Mouse (Mus musculus) T-helper 1 cell (primary cell): Measurements from ENCODE around the gene Pus1.
"Not testable (repeated sequence)": the region's sequence is repeated elsewhere in the genome, so short reads cannot be mapped to it uniquely, and the experiment has no call there.

Experiments used
- in situ Hi-C: fragments of 300-600 bp; cut with MboI, MseI; formaldehyde crosslinking; loops from one replicate; pipeline ENCODE4 v1.15.1; 2025; ENCODE audit warnings: high pct_unique_total_duplicates

Gene Pus1

GRCm38 (mm10) chr5:110781529-110782238 lies 1.2 kb upstream of the Pus1 start:
- in situ Hi-C loops = loop anchor here (5.0 kb wide), 1 partner anchor 61 kb away; no protein-coding TSS in a partner anchor

GRCm38 (mm10) chr5:110780761-110781528 lies 486 bp upstream of the Pus1 start:
- in situ Hi-C loops = loop anchor here (5.0 kb wide), 1 partner anchor 61 kb away; no protein-coding TSS in a partner anchor

GRCm38 (mm10) chr5:110779276-110779997 lies 1.0 kb downstream of the Pus1 start:
- in situ Hi-C loops = no loop called here

GRCm38 (mm10) chr5:110778263-110778662 lies 2.2 kb downstream of the Pus1 start:
- in situ Hi-C loops = no loop called here

GRCm38 (mm10) chr5:110776141-110776540 lies 4.3 kb downstream of the Pus1 start:
- in situ Hi-C loops = no loop called here

- in situ Hi-C loops = no loop called here
Measured at GRCm38 (mm10) chr5:110774511-110774910, 5.9 kb downstream of the Pus1 start.

- in situ Hi-C loops = not testable (repeated sequence)
Measured at GRCm38 (mm10) chr5:110772945-110773344, 7.5 kb downstream of the Pus1 start.

- in situ Hi-C loops = no loop called here
Measured at GRCm38 (mm10) chr5:110770448-110771158, 9.9 kb downstream of the Pus1 start, which contains the start of gene Ep400. Gene Ep400 (minus strand): TSS chr5:110770717.

- in situ Hi-C loops = no loop called here
Measured at GRCm38 (mm10) chr5:110770031-110770445, 10.4 kb downstream of the Pus1 start.

- in situ Hi-C loops = no loop called here
Measured at GRCm38 (mm10) chr5:110769272-110769671, 11.2 kb downstream of the Pus1 start.

- in situ Hi-C loops = no loop called here
Measured at GRCm38 (mm10) chr5:110763890-110764289, 16.6 kb downstream of the Pus1 start.

GRCm38 (mm10) chr5:110745021-110745420 lies 35.4 kb downstream of the Pus1 start:
- in situ Hi-C loops = no loop called here

GRCm38 (mm10) chr5:110739496-110740275 lies 40.8 kb downstream of the Pus1 start:
- in situ Hi-C loops = no loop called here

GRCm38 (mm10) chr5:110735606-110736005 lies 44.9 kb downstream of the Pus1 start:
- in situ Hi-C loops = no loop called here

GRCm38 (mm10) chr5:110733231-110733823 lies 47.1 kb downstream of the Pus1 start:
- in situ Hi-C loops = no loop called here

- in situ Hi-C loops = no loop called here
Measured at GRCm38 (mm10) chr5:110731227-110731626, 49.2 kb downstream of the Pus1 start.

- in situ Hi-C loops = no loop called here
Measured at GRCm38 (mm10) chr5:110727850-110728249, 52.6 kb downstream of the Pus1 start.
